Mouse (Mus musculus) cerebellum, adult 18-20 months (tissue): ENCODE measurements at regions not wholly inside any gene's neighbourhood (a gene's known extent, or its start where the extent isn't known, plus 50 kb on each side); places are given as distances from the start of the nearest gene placed in this dataset.

Source experiments
- DNase-seq, 2 experiments: peaks; one replicate each; pipeline ENCODE4 v3.0.0; 2021

- DNase-seq: no peak
Measured at GRCm38 (mm10) chr1:193610471-193610870, 240.4 kb upstream of the Camk1g start.

DNA sequence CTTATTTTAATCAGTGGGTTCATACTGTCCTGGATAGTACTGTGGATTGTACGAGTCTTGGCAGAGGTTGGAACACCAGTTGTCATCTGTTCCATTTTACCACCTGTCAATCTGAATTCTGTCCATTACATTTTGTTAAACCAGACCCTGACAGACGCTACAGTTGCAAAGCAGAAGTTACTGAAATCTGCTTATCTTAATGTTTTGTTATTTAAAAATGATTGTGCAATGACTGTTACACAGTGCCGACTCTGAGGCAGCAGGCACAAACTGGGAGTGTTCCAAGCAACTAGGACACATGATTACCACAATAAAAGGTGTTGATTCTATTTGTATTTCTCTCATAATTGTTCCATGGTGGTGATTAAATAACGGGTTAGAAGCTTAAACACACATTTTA is 229.8 kb upstream of the Camk1g start:
- no peak for DNase-seq

DNA sequence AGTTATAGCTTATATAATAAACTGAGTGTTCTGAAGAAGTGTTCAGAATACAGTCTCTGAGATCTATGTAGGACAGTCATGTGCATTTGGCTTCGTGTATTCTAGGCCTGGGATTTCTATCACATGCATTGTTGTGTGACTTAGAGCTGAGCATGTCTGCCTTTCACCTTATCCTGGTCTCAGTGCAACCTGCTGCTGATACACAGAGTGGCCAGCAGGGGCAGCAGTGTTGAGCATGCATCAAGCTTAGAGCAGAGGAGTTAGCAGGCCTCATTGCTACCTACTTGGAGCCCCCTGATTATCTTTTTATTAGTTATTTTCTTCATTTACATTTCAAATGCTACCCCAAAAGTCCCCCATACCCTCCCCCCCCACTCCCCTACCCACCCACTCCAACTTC is 229.1 kb upstream of the Camk1g start:
- DNase-seq: no peak

GRCm38 (mm10) chr1:193590301-193590829 is 220.3 kb upstream of the Camk1g start:
- no peak for DNase-seq

DNA sequence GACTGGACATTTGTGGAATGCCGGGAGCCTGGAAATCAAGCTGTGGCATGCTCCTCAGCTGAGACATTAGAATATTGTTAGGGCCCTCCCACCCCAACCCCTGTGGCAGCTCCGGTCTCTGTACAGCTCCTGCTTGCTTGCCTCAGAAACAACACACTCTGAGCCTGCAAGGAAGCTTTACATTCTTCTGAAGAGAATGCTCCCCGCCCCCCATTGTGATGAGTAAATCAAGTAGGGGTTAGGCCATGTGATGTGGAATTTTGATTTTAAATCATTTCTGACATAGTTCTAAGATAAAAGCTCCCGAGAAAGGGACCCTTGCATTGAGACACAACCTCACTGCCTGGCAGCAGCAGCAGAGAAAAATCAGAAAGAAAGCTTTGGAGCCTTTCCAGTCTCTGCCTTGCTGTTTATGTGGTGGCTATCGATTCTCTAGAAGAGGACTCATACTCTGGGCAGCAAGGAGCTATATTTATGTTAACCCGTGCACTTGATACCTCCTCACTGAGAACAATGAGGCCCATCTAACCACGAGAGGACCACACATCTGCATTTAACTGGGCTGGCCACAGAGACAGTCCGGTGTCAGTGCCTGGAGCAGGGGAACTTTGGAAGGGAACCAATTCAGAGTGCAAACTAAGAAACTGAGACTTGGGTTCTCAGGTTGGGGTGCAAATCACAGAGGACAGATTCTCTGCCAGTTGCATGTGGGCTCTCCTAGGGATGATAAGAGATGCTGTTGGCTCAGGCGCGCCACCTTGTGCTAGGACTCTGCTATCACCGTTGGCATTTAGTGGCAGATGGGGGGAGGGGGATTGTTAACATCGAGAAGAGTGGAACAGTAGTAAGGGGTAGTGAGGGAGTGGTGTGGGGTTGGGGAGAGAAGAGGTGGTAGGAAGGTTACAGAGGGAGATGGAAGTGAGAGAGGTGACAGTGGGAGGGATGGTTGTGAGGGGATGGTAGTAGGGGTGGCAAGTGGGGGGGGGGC is 218.7 kb upstream of the Camk1g start:
- DNase-seq: peak; percentile 45 to 61

GRCm38 (mm10) chr1:193587317-193587716 is 217.2 kb upstream of the Camk1g start:
- DNase-seq: no peak

- DNase-seq: no peak
Measured at GRCm38 (mm10) chr1:193586896-193587295, 216.8 kb upstream of the Camk1g start.

GRCm38 (mm10) chr1:193583791-193584190 is 213.7 kb upstream of the Camk1g start:
- no peak for DNase-seq

GRCm38 (mm10) chr1:193580393-193580792 is 210.3 kb upstream of the Camk1g start:
- no peak for DNase-seq

DNA sequence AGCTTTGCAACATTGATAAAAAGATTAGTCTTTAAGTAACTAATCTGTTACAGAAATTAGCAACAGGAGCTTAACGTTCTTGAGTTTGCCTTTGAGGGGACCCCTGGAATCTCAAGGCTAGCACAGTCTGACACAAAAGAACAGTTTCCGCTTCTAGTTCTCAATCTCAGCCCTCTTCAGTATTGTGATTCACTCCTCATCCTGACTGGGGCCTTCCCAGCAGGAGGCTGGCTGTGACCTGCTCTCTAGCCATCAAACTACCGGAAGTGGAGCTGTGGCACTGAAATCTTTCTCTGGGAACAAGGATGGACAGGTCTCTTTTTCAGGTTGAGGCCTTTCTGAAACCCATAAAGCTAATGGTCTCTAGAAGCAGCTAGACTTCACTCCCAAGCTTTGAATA is 209.6 kb upstream of the Camk1g start:
- DNase-seq: no peak

DNA sequence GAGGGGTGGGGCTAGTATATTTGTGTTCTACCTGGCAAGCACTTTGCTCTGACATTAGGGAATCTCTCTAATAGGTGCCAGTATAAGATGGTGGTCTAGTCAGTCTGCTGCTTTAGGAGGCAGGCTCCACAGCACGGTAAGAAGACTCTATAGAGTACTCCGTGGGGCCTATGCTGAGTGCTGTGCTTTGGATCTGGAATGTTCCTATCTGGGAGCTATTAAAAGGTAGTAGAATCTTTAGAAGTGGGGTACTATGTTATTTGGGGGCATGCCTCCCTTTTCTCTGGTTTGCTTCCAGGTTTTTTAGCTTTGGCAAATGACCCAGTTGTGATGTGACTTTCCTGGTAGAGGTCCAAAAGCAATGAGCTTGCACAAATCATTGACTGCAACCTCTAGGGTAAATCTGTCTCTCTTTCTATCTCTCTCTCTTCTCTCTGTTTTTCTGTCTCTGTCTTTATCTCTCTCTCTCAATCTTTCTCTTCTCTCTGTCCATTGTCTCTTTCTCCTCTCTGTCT is 208.6 kb upstream of the Camk1g start:
- DNase-seq: no peak

- no peak for DNase-seq
Measured at GRCm38 (mm10) chr1:193577821-193578220, 207.7 kb upstream of the Camk1g start.

DNA sequence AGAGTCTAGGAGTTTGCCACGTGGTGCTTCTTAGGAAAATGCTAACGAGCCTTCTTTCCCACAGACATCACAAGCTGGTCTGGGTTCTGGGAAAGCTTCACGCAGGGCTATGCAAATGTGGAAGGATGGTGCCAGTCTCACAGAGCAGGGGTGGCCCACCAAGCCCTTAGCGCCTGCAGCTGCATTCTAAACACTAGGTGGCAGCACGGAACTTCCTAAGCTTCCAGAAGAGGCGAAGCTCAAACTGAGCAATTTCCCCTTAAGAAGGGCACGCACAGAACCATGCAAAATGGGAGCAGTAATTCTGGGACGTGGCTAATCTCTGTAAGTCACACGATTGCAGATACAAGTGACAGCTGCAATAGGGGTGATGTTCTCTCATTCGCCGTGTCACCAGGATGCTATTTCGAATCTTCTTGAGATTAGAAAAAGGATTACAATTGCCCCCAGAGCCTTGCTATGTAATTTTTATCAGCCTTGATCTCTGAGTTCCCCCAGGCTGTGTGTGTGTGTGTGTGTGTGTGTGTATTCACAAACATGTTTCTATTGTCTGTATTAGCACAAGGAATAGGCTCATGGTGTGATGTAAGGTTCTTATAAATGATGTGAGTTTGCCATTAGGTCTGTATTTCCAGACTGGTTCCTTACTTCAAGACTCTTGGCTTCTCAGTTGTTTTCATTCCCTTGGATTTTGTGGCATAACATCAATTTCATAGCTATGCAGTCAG is 206.1 kb upstream of the Camk1g start:
- peak; percentile 78 for DNase-seq

GRCm38 (mm10) chr1:193572827-193573226 is 202.7 kb upstream of the Camk1g start:
- DNase-seq: no peak

DNA sequence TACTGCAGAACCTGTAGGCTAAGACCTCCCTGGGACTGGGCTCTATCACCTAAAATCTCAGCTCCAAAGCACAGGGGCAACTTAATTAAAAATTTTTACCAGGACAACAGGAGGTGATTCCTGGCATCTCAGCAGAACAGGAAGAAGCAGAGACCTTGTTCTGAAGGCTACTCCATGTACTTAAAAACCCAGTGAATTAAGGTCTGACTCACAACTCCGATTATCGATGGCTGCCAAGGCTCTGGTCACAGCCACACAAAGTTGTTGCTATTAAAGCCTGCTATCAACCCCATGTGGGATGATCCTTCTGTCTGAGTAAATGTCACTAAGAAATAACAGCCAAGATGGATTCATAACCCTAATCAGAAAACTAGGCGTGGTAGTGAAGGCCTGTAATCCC is 202.3 kb upstream of the Camk1g start:
- DNase-seq: no peak

- no peak for DNase-seq
Measured at GRCm38 (mm10) chr1:193571088-193571487, 201.0 kb upstream of the Camk1g start.

GRCm38 (mm10) chr1:193568586-193569174 is 198.6 kb upstream of the Camk1g start:
- DNase-seq: no peak

GRCm38 (mm10) chr1:193567217-193567616 is 197.1 kb upstream of the Camk1g start:
- DNase-seq: no peak

DNA sequence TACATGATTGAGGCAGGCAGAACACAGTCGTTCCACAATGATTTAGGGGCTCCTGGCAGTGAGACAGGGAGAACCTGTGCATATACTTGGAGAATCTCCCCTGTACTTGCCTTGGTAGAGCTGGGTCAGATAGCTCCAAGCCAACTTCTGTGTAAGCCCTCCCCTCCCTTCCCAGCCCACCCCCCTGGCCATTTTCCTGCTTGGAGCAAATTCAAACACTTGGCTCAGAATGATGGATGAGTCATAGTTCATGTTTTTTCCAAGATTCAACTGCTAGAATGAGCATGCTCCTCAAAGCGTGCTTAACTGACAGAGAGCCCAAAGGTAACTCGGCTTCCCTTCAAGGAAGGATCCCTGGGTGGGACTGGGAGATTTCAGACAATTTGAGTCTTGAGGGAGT is 194.1 kb upstream of the Camk1g start:
- DNase-seq: no peak

GRCm38 (mm10) chr1:193562242-193562641 is 192.1 kb upstream of the Camk1g start:
- DNase-seq: no peak

GRCm38 (mm10) chr1:193558122-193558521 is 188.0 kb upstream of the Camk1g start:
- no peak for DNase-seq

- no peak for DNase-seq
Measured at GRCm38 (mm10) chr1:193554731-193555130, 184.6 kb upstream of the Camk1g start.

DNA sequence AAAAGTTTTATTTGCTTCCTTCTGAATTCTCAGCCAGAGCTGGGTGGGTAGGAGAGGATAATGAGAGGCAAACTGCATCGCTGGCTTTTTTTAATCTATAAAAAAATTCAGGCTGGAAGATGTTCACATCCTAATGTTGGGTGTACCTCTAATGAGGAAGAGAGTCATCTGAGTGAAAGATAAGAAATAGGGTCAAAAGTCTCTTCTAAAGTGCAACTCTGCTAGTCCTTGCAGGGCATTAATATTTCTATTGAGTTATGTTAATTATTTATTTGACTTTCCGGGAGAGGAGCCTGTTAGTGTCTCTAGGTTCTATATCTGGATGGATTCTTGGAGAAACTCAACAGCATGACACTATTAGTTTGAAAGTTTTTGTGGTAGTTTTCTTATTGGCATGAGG is 182.2 kb upstream of the Camk1g start:
- DNase-seq: no peak
